Mouse (Mus musculus): Measurements from ENCODE around the gene Akr1b3.

The Akr1b3 gene

GRCm38 (mm10) chr6:34258546-34258945 is 58.7 kb downstream of the Akr1b3 start:
- no peak for DNase-seq (ENCODE audit: low spot score)

Measured in layer of hippocampus, adult 11-12 months (tissue).